ENCODE assay signal across 22 mouse cellular contexts in genomic region chr14:78703361-78703760, GRCm38 (mm10).
"Had no signal": no experiment of that assay in that cellular context is flagged by ENCODE, and none has a peak within 500 bp of the region (broad histone marks: within the 10 kb centered on the region; RNA-seq: fewer than 3 reads in every experiment).

No protein-coding gene starts in this region.

- H3K4me3 ChIP-seq: kidney, embryonic 15.5 days; limb, embryonic 10.5 days; limb, embryonic 13.5 days; liver, embryonic 12.5 days; liver, embryonic 15.5 days; midbrain, embryonic 13.5 days; neural tube, embryonic 12.5 days; neural tube, embryonic 15.5 days had no signal

- H3K27ac ChIP-seq: kidney, embryonic 15.5 days; limb, embryonic 10.5 days; limb, embryonic 13.5 days; liver, embryonic 12.5 days; liver, embryonic 15.5 days; macrophage; midbrain, embryonic 13.5 days; neural tube, embryonic 12.5 days; neural tube, embryonic 15.5 days had no signal

- ATAC-seq: liver, embryonic 12.5 days; midbrain, embryonic 13.5 days; midbrain, embryonic 16.5 days had no signal

- H3K9ac ChIP-seq: kidney, embryonic 15.5 days; limb, embryonic 13.5 days; liver, embryonic 12.5 days; liver, embryonic 15.5 days; midbrain, embryonic 13.5 days; neural tube, embryonic 12.5 days; neural tube, embryonic 15.5 days had no signal

- H3K36me3 ChIP-seq: kidney, embryonic 15.5 days; limb, embryonic 10.5 days; limb, embryonic 13.5 days; liver, embryonic 12.5 days; liver, embryonic 15.5 days; midbrain, embryonic 13.5 days; neural tube, embryonic 12.5 days; neural tube, embryonic 15.5 days had no signal

- H3K9me3 ChIP-seq: kidney, embryonic 15.5 days; limb, embryonic 10.5 days; limb, embryonic 13.5 days; liver, embryonic 12.5 days; liver, embryonic 15.5 days; midbrain, embryonic 13.5 days; neural tube, embryonic 15.5 days had no signal

- H3K4me2 ChIP-seq: kidney, embryonic 15.5 days; limb, embryonic 13.5 days; liver, embryonic 12.5 days; liver, embryonic 15.5 days; midbrain, embryonic 13.5 days; neural tube, embryonic 12.5 days; neural tube, embryonic 15.5 days had no signal

- DNase-seq: kidney, adult 11 months; kidney, adult 8-10 months; kidney, postnatal 10 days; kidney, postnatal 36 days; liver; lung, adult 18-20 months; right cerebral cortex, adult 18-20 months; right cerebral cortex, postnatal 14 days; right cerebral cortex, postnatal 4 days; thymus, adult 2 months; thymus, postnatal 14 days; thymus, postnatal 4 days had no signal

- H3K4me1 ChIP-seq: liver, embryonic 12.5 days; liver, embryonic 15.5 days had no signal

- H3K27me3 ChIP-seq: kidney, embryonic 15.5 days; limb, embryonic 13.5 days; liver, embryonic 12.5 days; liver, embryonic 15.5 days; midbrain, embryonic 13.5 days; neural tube, embryonic 12.5 days; neural tube, embryonic 15.5 days had no signal
